Mouse (Mus musculus) forebrain, embryonic 16.5 days (tissue): ENCODE measurements around the gene Ano4. TPM values are rescaled to one million over a fixed set of nuclear protein-coding genes. Genes with fewer than 3 reads are reported as not detected.

Experiments
- ATAC-seq: fragments of 200-750 bp; cut with Nextera tagmentation; 2 replicates; pipeline ENCODE4 v1.8.0; 2017; ENCODE audit warnings: mild to moderate bottlenecking, moderate library complexity
- H3K27ac ChIP-seq: fragments of 300-500 bp; sonication (generic); 2 replicates; pipeline ENCODE4 v1.5.1; 2014; ENCODE audit warnings: low read length, control low read depth
- H3K27me3 ChIP-seq: fragments of 300-500 bp; sonication (generic); replicated peaks from 2 replicates; pipeline ENCODE4 v1.6.1; 2014; ENCODE audit warnings: low read length; ENCODE audit not compliant: control insufficient read depth, insufficient read depth
- H3K36me3 ChIP-seq: fragments of 300-500 bp; sonication (generic); 2 replicates; pipeline ENCODE4 v1.6.1; 2014; ENCODE audit not compliant: control insufficient read depth, insufficient read depth
- H3K4me1 ChIP-seq: fragments of 300-500 bp; sonication (generic); replicated peaks from 2 replicates; pipeline ENCODE4 v1.6.1; 2014; ENCODE audit warnings: low read length; ENCODE audit not compliant: control insufficient read depth, insufficient read depth
- H3K4me2 ChIP-seq: fragments of 300-500 bp; sonication (generic); 2 replicates; pipeline ENCODE4 v1.6.1; 2014; ENCODE audit warnings: mild to moderate bottlenecking, low read length, control low read depth
- H3K4me3 ChIP-seq: fragments of 300-500 bp; sonication (generic); replicated peaks from 2 replicates; pipeline ENCODE4 v1.5.1; 2014; ENCODE audit warnings: mild to moderate bottlenecking, low read length, control low read depth
- H3K9ac ChIP-seq: fragments of 300-500 bp; sonication (generic); replicated peaks from 2 replicates; pipeline ENCODE4 v1.6.1; 2014; ENCODE audit warnings: low read depth, low read length, control low read depth
- H3K9me3 ChIP-seq: fragments of 300-500 bp; sonication (generic); 2 replicates; pipeline ENCODE4 v1.6.1; 2016; ENCODE audit warnings: low read length; ENCODE audit not compliant: control insufficient read depth
- WGBS: fragments of 180-500 bp; shearing (Covaris S2); extraction: QIAGEN DNeasy Blood & Tissue Kit; methylation state at CpG from one replicate; pipeline ENCODE4 v1.1.7; 2014; 5-methylcytosine and 5-hydroxymethylcytosine counted together
- polyA plus RNA-seq: library from polyadenylated mRNA; unstranded; fragments of >200 nt; fragmentation: Nextera tagmentation; extraction: Ambion mirVana; gene quantifications from 2 replicates; pipeline ENCODE4 v1.2.1, GENCODE M21; 2015

The Ano4 gene
- polyA plus RNA-seq, 1 experiment from 2014 or later = 7.3 TPM

DNA sequence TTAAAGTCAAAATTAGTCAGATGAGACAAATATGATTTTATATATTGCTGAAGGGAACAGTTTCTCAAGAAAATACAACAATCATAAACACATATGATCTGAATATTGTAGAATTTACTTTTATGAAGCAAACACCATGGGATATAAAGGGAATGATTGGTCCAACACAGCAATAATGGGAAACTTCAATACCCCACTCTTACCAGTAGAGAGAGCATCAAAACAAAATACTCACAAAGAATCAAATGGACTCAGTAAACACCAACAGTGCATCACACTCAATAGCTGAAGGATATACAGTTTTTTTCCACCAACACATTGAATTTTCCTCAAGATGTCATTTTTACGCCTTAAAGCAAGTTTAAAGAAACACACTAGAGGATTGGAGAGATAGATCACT is 300.4 kb downstream of the Ano4 start:
- Histone ChIP-seq H3K9me3 (no peaks in the 10 kb centered on the region), H3K27ac (no peak overlapping the region), H3K36me3 (no peaks in the 10 kb centered on the region), H3K4me2 (no peak overlapping the region), H3K4me1 (no peaks in the 10 kb centered on the region), H3K9ac (no peak overlapping the region), H3K4me3 (no peak overlapping the region), H3K27me3 (no peaks in the 10 kb centered on the region)
- WGBS = 89% methylated on average over 1 of the region's 1 CpGs
- ATAC-seq = no peak

DNA sequence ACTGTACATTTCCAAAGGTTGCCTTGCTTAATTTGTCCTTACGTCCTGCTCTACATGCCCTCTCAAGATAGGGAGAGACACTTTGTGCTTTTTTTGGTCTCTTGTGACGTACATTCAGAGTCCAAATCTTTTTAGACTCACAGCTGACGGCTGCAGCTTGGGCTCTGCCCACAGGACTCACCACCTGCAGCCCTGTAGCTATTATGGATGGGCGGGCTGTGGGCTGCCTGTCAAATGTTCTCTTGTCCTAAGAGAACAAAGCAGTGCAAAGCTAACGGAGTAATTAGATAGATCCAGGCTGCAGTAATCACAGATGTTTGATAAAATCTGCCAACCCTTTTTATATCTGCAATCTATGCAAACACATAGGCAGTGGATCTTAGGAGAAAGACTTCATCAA is 325.6 kb downstream of the Ano4 start:
- ATAC-seq = peak; percentile 98

DNA sequence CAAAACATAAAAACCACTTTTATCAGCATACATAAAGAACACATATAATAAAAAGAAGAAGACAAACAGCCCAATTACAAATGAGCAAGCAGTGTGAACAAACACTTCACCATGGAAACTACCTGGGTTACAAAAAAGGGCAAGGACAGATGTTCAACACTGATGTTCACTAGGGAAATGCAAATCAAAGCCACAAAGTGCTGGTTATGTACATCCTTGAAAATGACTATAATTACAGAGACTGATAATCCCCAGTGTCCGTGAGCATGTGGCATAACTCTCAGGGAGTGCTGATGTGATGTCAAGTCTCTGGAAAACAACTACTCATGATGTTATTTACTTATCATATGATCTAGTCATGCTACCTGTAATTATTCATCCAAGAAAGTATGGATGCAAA is 336.3 kb downstream of the Ano4 start:
- Histone ChIP-seq H3K9ac (no peak overlapping the region), H3K36me3 (no peaks in the 10 kb centered on the region), H3K4me2 (no peak overlapping the region), H3K9me3 (no peaks in the 10 kb centered on the region), H3K4me3 (no peak overlapping the region), H3K4me1 (no peaks in the 10 kb centered on the region), H3K27ac (no peak overlapping the region), H3K27me3 (no peaks in the 10 kb centered on the region)
- WGBS = 70% methylated on average over 1 of the region's 1 CpGs
- ATAC-seq = no peak

More for the DNA sequence above, 325.6 kb downstream of the Ano4 start:
- Histone ChIP-seq H3K27me3 (no peaks in the 10 kb centered on the region), H3K36me3 (no peaks in the 10 kb centered on the region), H3K4me2 (no peak overlapping the region), H3K4me1 (no peaks in the 10 kb centered on the region), H3K9me3 (no peaks in the 10 kb centered on the region), H3K27ac (no peak overlapping the region), H3K9ac (no peak overlapping the region), H3K4me3 (no peak overlapping the region)
- WGBS = 17% methylated on average over 5 of the region's 5 CpGs

DNA sequence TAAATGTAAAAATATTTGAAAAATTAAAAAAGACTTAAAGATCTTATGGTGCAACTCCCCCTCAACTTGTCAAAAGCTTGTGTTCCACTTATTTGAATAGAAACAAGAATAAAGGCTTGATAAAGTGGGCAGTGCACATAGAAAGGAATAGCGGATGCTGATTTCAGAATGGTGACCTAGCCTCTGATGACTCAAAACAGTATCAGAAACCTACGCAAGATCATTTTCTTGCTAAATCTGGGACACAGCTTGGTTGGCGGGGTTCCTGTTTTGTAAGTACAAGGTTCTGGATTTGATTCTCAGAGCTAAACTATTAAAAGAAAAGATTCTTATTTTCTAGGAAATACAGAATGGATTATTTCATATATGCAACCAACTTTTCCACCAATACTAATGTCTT is 340.0 kb downstream of the Ano4 start:
- H3K4me2 ChIP-seq = no peak overlapping the region
- H3K9ac ChIP-seq = no peak overlapping the region
- WGBS = 87% methylated on average over 3 of the region's 3 CpGs
- H3K36me3 ChIP-seq = no peaks in the 10 kb centered on the region
- H3K27me3 ChIP-seq = no peaks in the 10 kb centered on the region
- ATAC-seq = no peak
- no peaks in the 10 kb centered on the region for H3K9me3 ChIP-seq
- no peaks in the 10 kb centered on the region for H3K4me1 ChIP-seq
- no peak overlapping the region for H3K27ac ChIP-seq
- H3K4me3 ChIP-seq = no peak overlapping the region

DNA sequence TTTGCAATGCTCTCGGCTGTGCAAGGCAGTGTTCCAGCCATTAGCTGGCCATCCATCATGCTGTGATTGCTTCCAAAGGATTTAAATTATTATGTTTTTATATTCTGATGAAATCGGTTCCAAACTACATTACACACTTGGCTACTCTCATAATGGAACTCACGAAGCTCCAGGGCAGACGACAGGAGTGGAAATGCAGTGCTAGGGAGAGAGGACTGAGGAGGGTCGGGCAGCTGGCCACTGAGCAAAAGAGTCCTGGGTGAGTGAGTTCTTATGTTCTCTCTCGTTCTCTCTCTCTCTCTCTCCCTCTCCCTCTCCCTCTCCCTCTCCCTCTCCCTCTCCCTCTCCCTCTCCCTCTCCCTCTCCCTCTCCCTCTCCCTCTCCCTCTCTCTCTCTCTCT is 357.6 kb downstream of the Ano4 start:
- Histone ChIP-seq H3K9ac (no peak overlapping the region), H3K4me1 (no peaks in the 10 kb centered on the region), H3K27ac (no peak overlapping the region), H3K4me2 (no peak overlapping the region), H3K4me3 (no peak overlapping the region), H3K27me3 (no peaks in the 10 kb centered on the region), H3K36me3 (no peaks in the 10 kb centered on the region), H3K9me3 (no peaks in the 10 kb centered on the region)
- WGBS = 63% methylated on average over 6 of the region's 6 CpGs
- no peak for ATAC-seq

DNA sequence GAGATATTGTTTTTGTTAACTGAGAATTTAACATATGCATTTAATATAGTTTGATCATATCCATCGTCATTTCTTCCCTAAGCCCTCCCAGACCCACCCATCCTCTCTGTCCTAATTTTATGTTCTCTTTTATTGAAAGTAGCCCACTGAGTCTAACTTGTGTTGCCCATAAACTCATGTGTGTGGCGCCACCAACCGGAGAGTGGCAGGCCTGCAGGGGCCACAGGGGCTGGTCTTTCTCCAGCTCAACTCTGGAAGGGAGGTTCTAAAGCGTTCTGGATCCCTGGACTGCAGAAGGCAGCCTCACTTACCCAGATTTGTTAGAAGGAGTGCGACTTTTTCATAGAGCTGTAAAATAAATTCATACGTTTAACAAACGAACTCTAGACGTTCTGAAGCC is 361.1 kb downstream of the Ano4 start:
- Histone ChIP-seq H3K27ac (no peak overlapping the region), H3K9me3 (no peaks in the 10 kb centered on the region), H3K36me3 (no peaks in the 10 kb centered on the region), H3K4me2 (no peak overlapping the region), H3K4me1 (no peaks in the 10 kb centered on the region), H3K27me3 (no peaks in the 10 kb centered on the region), H3K4me3 (no peak overlapping the region), H3K9ac (no peak overlapping the region)
- no peak for ATAC-seq
- WGBS = 24% methylated on average over 8 of the region's 8 CpGs

DNA sequence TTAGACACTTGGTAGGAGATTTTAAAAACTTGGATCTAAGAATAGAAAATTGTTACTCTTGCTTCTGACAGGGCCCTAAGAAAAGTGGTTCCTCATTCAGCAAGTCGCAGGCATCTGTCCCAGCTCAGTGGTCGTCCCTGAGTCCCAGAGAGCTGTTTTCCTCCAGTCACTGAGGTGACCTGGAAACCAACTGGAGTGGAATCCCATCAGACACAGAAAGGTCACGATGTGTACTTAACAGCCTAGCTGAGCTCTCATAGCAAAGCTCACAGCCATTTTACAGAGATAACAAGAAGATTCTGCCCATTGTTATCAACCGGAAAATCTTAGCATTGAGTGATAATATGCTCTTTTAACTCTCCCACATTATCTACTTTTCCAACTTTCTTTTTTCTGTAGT is 365.1 kb downstream of the Ano4 start:
- Histone ChIP-seq H3K27me3 (no peaks in the 10 kb centered on the region), H3K9ac (no peak overlapping the region), H3K4me2 (no peak overlapping the region), H3K9me3 (no peaks in the 10 kb centered on the region), H3K4me3 (no peak overlapping the region), H3K36me3 (no peaks in the 10 kb centered on the region), H3K4me1 (no peaks in the 10 kb centered on the region), H3K27ac (no peak overlapping the region)
- WGBS = 84% methylated on average over 4 of the region's 4 CpGs
- no peak for ATAC-seq

DNA sequence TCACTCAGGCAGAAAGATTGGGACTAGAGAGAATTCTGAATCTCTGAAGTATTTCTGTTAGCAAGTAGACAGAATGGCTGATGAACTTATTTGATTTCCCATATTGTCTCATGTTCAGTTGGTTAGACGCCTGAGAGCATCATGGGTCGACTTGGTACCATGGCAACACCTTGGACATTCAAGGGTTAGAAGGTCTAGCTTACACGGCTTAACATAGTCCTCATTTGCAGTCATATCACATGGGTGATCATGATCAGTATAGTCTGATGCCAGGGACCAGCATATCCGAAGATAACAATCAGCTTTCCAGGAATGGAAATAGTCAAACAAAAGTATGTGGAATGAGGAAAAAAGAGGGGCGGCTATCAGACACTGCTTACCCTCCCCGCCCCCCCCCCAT is 365.6 kb downstream of the Ano4 start:
- Histone ChIP-seq H3K27me3 (no peaks in the 10 kb centered on the region), H3K4me2 (no peak overlapping the region), H3K9me3 (no peaks in the 10 kb centered on the region), H3K9ac (no peak overlapping the region), H3K27ac (no peak overlapping the region), H3K4me3 (no peak overlapping the region), H3K36me3 (no peaks in the 10 kb centered on the region), H3K4me1 (no peaks in the 10 kb centered on the region)
- no peak for ATAC-seq
- 73% methylated on average over 6 of the region's 6 CpGs for WGBS

DNA sequence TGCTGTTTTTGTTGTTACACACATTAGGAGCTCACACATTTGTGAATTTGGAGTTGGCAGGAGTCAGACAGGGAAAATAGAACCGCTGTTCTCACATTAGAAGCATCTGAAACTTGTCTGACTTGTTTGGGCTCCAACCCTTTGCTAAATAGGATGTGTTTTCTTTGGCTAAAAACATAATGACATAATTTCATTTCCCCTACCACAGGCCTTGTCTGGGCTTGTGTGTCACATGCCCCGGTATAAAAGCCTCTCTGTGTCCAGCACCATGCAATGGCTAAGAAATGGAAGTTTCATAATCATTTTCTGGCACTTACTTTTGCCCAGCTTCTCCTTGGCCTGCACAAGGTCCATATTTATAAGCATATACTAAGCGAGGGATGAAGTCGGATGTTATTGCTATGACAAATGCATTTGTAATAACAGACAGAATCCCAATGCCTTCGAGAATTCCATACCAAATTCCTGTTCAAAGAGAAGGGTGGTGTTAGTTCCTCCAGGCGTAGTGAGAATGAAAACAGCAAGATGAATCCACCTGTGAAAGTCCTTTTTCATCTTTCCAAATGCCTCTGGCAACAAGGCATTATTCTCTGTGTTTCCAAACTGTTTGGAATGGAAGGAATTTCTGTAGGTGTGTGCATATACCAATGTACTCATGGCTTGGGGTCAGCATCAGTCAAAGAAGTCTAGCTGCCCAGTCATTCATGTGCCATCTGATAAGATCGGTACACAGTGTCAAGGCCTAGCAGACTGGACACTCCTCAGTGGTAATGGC is 373.4 kb downstream of the Ano4 start:
- Histone ChIP-seq H3K4me2 (no peak overlapping the region), H3K36me3 (no peaks in the 10 kb centered on the region), H3K9ac (no peak overlapping the region), H3K27ac (no peak overlapping the region), H3K9me3 (0 out of 2 replicates have a peak, but pooled peaks cover 2% of the 10 kb centered on the region), H3K4me1 (no peaks in the 10 kb centered on the region), H3K27me3 (no peaks in the 10 kb centered on the region), H3K4me3 (no peak overlapping the region)
- 86% methylated on average over 7 of the region's 7 CpGs for WGBS
- ATAC-seq = no peak

DNA sequence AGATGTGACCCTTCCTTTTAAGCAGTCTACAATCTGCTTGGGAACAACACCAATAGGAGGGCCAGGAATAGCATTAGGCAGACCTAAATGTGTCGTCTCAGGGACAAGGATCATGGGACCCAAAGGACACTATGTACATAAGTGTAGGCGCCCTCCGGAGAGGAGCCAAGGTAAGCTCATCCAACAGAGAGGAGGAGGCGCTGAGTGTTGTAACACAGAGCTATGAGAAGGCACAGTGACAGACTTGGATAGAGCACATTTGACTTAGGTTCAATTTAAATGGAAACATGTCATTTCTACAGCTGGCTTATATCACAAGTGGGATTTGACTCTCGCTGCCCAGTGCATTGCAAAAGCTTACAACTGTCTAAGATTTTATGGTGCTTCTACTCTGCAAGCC is 376.0 kb downstream of the Ano4 start:
- Histone ChIP-seq H3K9ac (no peak overlapping the region), H3K27me3 (no peaks in the 10 kb centered on the region), H3K4me1 (no peaks in the 10 kb centered on the region), H3K9me3 (0 out of 2 replicates have a peak, but pooled peaks cover 2% of the 10 kb centered on the region), H3K36me3 (no peaks in the 10 kb centered on the region), H3K27ac (no peak overlapping the region), H3K4me3 (no peak overlapping the region), H3K4me2 (no peak overlapping the region)
- no peak for ATAC-seq
- WGBS = 93% methylated on average over 5 of the region's 5 CpGs
